Mouse (Mus musculus) cerebellum, adult 8-10 months (tissue): Measurements from ENCODE around the gene Ceacam20.
A peak's percentile ranks its signal among the peaks of the same experiment; 100 is the strongest.
"Not testable (repeated sequence)": the region's sequence is repeated elsewhere in the genome, so short reads cannot be mapped to it uniquely, and the experiment has no call there.

Experiments
- DNase-seq: peaks from one replicate; pipeline ENCODE4 v3.0.0; 2022

Ceacam20 gene

GRCm38 (mm10) chr7:19964985-19965579 is at the start of gene Ceacam20:
Gene Ceacam20 (plus strand): TSS chr7:19965412.
- no peak for DNase-seq

DNA sequence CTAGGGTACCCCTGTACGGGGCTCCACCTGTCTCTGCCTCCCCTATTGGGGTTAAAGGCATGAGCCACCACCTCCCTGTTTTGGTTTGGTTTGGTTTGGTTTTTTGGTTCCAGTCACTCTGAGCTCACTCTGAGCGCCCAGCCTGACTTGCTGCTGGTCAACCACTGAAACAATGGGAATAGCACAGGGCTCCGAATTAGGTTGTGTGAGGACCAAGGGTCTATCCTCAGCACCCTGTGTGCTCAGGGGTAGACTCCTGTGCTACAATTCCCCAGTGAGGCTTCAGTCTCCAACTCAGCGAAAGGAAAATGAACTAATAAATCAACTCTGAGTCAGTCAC is 45.1 kb upstream of the Ceacam20 start:
- no peak for DNase-seq

- DNase-seq: peak; percentile 56
These were observed 44.5 kb upstream of the Ceacam20 start, which contains the start of gene Pvr for GRCm38 (mm10) chr7:19920506-19921261. Gene Pvr (minus strand): TSS chr7:19921160.

DNA sequence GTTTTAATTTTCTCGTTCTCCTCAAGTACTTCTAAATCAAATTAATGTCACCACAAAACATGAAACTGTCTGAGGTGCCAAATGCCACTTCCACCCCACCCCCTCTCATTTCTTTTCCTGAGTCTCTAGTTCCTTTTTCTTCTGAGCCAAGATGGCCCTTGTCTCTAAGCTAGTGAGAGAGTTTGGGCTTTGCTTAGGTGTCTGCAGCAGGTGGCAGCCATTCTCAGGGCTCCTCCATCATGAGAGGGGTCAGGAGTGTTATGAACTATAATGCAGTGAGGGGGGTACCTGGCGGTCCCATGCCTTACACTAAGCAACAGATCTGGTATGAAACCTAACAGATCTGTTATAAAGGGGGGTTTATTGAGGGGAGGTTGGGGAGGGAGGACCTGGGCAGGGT is 41.9 kb upstream of the Ceacam20 start:
- no peak for DNase-seq

DNA sequence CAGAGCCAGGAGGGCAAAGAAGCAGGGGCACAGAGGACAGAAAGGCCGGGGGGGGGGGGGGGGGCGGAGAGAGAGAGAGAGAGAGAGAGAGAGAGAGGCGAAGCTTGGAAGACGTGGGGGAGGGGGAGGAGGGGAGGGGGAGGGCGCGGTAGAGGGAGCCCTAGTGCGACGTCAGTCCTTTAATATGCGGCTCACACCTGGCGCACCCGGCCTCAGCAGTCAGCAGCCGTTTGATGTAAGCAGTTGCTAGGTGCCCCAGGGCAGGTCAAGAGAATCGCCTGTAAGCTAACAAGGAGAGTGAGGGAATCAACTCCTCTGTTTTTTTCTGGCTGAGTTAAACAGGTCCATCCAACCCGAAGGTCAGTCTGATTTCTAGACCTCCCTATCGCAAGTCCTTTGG is 41.4 kb upstream of the Ceacam20 start:
- DNase-seq: no peak

GRCm38 (mm10) chr7:19925376-19925775 is 39.8 kb upstream of the Ceacam20 start:
- DNase-seq: no peak

- DNase-seq: no peak
These were observed 38.2 kb upstream of the Ceacam20 start for GRCm38 (mm10) chr7:19926849-19927480.

DNA sequence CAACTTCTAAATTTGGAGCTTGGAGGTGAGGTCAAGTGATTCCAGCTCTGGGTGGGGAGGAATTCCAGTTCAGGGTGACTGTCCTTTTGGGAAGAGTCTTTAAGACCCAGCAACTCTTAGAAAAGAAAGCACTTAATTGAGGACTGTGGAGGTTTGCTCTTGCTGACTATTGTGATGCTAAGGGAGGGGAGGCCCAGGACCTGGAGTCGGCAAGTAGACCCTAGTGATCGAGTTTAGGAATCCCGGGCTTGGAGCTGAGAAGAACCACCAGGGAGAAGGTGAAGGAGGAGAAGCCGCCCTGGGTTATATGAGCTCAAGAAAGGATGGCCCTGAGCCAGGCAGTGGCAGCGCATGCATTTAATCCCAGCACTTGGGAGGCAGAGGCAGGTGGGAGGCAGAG is 36.7 kb upstream of the Ceacam20 start:
- no peak for DNase-seq

DNA sequence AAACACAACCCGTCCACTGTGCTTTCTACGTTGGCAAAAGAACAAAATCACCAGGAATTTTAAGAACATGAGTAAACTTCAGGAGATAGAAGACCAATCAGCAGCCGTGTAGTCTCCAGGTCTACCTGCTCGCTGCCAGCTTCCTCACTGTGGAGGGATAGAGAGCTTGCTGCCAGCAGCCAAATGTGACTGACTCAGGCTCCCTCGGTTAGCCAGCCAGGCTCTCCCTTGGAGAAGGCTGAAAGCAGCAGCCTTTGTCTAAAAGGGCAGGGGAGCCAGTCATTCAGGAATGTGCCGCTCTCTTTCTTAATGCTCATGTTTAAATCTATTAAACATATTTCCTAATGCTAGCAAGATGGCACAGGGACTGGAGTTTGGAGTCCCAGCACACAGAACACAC is 34.7 kb upstream of the Ceacam20 start:
- DNase-seq: not testable (repeated sequence)

DNA sequence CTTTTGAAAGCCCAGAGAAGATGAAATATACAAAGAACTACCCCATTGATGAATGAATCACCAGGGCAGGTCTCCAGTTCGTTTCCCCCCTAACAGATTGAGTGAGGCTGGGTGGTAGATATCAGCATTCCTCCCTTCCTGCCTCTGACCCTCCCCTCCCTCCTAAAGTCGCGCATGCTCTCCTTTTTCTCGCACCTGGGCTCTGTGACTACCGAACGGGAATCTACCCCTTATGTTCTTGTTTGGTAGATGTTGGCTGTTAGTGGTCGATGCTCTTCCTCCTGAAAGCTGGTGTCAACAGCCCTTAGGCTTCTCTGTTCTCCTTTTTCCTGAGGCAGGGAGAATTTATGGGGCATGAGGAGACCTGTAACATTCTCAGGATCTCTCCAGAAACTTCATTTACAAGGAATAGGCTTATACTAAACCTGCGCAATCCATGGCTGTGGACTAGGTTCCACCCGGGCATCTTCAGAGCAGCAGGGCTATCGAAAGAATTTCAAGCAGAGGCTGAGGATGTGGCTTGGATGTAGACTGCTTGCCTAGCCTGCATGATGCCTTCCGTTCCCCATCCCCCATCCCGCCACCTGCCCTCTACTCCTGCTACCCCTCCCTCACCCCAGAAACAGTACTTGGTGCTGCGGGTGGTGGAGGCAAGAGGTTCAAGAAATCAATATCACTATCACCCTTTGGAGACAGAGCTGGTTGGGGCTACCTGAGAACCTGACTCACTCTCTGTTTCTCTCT is 32.9 kb upstream of the Ceacam20 start:
- DNase-seq: no peak

DNA sequence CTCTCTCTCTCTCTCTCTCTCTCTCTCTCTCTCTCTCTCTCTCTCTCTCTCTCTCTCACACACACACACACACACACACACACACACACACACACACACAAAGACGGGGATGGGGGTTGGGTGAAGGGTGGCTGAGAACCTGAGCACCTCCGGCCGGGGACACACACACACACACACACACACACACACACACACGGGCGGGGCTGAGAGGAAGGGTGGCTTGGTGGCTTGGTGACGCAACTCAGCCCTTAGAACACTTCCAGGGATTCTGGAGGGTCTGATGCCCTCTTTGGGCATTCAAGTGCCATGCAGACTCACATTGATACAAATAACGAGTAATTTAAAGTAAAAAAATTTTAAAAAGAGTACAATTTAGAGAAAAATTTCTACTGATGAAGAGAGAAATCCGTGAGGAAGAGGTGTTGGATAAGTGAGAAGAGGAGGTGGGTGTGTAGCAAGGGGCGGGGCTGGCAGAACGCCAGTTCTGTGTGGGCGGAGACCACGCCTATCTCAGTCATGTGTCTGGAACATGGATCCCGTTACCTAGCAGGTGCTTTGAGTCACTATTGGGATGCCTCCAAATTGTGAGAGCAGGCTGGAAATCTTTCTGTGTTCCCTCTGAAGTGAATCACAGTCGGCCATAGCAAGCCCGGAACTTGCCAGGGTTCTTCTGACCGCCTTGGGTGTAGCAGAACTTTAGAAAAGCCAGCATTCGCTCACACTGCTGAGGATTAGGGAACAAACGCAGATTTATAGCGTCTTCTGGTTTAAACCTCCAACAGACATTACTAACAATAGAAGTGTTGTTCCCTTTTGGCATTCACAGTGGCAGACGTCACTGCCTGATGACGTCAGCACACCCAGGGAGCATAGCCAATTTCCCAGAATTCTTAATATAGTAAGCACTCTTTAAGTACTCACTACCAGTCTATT is 32.1 kb upstream of the Ceacam20 start:
- DNase-seq: peak; percentile 46

GRCm38 (mm10) chr7:19935171-19935751 is 30.0 kb upstream of the Ceacam20 start:
- DNase-seq: no peak

DNA sequence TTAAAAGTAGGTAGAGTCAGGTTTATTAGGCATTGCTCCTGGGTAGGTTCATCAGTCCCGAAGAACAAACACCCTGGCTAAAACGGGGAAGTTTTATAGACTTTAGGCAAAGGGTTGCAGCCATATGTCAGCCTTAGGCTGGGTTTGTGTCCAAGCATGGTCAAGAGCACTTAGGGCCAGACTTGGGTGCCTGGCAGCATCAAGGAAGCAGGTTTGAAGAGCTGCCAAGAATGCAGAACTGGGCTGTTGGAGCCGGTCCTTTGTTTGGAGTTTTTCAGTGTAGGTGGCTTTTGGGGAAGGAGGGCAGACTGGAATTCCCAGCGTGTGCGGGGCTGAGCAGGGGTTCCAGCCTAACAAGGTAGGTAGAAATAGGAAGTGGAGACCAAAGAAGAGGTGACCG is 29.3 kb upstream of the Ceacam20 start:
- no peak for DNase-seq

DNA sequence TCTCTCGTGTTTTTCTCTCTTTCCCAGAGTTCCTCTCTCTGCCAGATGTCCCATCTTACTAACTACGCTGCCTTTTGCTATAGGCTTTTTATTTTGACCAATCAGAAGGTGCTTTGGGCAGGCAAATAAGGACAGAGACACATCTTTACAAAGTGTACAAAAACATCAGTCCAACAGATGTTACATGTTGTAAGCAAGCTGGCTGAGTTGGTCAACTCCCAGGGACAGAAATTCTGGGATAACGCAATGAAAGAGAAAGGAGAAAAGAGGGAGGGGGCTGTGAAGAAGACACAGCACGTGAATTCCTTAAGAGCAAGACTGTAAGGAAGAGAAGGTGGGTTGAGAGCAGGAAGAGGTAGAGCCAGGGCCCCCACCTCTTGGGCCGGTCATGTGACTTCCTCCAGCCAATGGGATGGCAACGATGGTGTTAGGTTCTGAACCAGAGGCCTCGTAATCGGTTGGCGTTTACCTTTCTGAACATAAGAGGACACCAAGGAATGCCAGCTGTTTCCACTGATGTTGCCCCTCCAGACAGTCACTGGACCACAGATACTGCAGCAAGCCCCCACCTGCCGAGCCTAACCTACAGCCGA is 27.9 kb upstream of the Ceacam20 start:
- DNase-seq: no peak

- DNase-seq: no peak
These were observed 25.5 kb upstream of the Ceacam20 start for GRCm38 (mm10) chr7:19939555-19940235.

DNA sequence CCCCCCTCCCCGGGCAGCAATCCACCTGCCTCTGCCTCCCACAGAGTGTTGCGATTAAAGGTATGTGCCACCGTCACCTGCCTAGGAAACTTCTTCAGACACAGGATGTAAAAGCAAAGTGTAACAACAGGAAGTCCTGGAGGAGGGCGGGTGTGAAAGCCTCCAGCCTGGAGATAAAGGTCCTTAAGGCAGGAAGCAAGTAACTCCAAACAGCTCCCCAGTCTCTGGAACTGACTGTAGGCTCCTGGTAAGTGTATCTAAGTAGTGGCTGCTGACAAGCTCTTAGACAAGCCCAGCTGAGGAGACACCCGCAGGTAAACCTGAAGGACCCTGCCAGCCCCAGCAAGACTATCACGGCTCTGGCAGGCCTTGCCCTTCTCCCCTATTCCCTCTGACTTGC is 25.0 kb upstream of the Ceacam20 start:
- no peak for DNase-seq

DNA sequence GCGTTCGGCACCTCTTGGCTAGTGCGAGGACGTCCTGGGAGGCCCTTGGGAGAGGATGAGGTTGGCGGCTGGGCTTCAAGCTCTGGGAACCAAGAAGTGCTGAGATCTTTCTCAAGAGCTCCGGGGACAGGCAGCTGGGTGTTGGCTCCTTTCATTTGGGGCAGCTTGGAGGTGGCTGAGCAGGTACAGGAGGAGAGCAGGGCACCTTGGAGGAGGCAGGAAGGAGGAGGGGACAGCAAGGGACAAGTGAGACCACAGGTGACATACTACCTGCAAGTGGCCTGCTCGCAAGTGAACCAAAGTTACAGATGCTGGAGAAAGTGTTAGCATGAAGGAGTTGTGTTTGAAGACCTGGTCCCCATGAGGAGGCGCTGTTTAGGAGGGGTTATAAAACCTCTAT is 20.5 kb upstream of the Ceacam20 start:
- no peak for DNase-seq

DNA sequence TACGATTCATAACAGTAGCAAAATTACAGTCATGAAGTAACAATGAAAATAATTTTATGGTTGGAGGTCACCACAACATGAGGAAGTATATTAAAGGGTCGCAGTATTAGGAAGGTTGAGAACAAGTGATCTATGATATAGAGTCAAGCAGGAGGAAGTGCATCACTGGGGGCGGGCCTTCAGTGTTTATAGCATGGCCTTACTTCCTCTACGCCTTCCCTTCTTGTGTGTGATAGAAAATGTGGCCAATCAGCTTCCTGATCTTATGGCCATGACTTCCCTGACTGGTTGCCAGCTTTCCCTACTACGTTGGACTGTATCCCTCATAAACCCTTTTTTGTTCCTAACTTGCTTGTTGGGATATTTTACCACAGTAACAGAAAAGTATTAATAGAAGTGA is 20.0 kb upstream of the Ceacam20 start:
- DNase-seq: no peak

DNA sequence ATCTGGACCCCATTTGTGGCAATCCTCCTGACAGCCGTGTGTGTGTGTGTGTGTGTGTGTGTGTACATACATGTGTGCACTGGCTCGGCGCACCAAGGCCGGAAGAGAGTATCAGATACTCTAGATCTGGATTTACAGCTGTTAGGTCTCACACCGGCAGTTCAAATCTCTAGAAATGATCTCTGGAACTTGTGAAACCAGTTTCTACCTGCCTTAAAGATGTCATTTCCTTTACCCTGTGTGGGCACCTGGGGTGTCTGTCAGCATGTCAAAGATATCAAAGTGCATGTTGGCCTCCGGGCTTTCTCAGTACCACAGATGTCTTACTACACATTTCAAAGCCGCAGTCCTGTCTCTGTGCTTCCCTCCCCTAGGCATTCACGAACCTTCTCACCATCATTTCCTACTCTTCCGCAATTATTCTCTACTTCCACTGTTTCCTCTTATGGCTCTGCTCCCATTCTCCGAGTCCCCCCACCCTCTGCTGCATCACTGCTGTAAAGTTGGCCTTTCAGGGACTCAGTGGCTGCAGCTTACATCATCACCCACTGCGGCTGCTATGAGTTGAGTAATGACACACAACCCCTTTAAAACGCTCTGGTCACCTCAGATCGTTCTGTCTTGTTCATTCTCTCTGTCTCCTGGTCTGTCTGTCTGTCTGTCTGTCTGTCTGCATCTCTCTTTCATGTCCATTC is 19.2 kb upstream of the Ceacam20 start:
- DNase-seq: no peak

DNA sequence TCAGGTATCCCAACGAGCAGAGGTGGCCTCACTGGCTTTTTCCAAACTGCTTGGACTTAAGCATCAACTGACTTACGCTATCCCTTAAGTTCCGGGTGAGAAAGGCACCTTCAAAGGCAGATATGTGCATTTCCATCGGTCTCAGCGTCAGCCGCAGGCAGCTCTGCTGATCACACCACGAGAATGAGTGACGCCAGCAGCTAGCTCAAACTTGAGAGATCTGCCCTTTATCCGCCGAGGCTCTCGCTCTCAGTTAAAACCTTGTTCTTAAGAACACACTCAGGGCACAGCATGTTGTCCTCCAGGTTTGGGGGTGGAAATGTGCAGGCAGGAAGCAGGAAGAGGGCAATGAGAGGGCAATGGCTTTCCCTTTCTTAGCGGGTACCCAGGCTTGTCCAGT is 16.3 kb upstream of the Ceacam20 start:
- DNase-seq: no peak
